Mouse (Mus musculus) C2C12 (cell line): Measurements from ENCODE around the gene Pdcd1lg2. TPM values are rescaled to one million over a fixed set of nuclear protein-coding genes. Genes with fewer than 3 reads are reported as not detected.

ENCODE experiments used
- H3K27me3 ChIP-seq: one replicate; pipeline ENCODE4 v1.6.1; 2011; ENCODE audit not compliant: control insufficient read depth, insufficient read depth, insufficient read length
- H3K36me3 ChIP-seq: one replicate; pipeline ENCODE4 v1.6.1; 2011; ENCODE audit not compliant: control insufficient read depth, insufficient read depth
- H3K4me3 ChIP-seq: one replicate; pipeline ENCODE4 v1.5.1; 2011; ENCODE audit warnings: mild to moderate bottlenecking, control low read depth; ENCODE audit not compliant: poor library complexity, insufficient read depth, severe bottlenecking
- H3K79me2 ChIP-seq: one replicate; pipeline ENCODE4 v1.6.1; 2011; ENCODE audit not compliant: control insufficient read depth, insufficient read depth
- H3K79me3 ChIP-seq: one replicate; pipeline ENCODE4 v1.6.1; 2011; ENCODE audit warnings: low read depth, control low read depth
- H3ac ChIP-seq: one replicate; pipeline ENCODE3; 2011; ENCODE audit warnings: low read depth; ENCODE audit not compliant: control insufficient read depth, insufficient read length
- CEBPB ChIP-seq: IDR thresholded peaks from one replicate; pipeline ENCODE4 v1.6.1; 2011; ENCODE audit warnings: low read depth, mild to moderate bottlenecking, control low read depth, moderate library complexity
- CTCF ChIP-seq: IDR thresholded peaks from one replicate; pipeline ENCODE4 v1.5.1; 2011; ENCODE audit not compliant: control insufficient read depth, insufficient read depth, insufficient read length
- FOSL1 ChIP-seq: IDR thresholded peaks from one replicate; pipeline ENCODE4 v1.8.0; 2011; ENCODE audit warnings: mild to moderate bottlenecking, low read length; ENCODE audit not compliant: poor library complexity, insufficient read depth, severe bottlenecking
- MAX ChIP-seq: IDR thresholded peaks from one replicate; pipeline ENCODE4 v1.6.1; 2011; ENCODE audit warnings: mild to moderate bottlenecking, control low read depth
- MYOD1 ChIP-seq: IDR thresholded peaks from one replicate; pipeline ENCODE4 v1.6.1; 2011; ENCODE audit warnings: low read depth; ENCODE audit not compliant: control insufficient read depth, insufficient read length
- MYOG ChIP-seq: IDR thresholded peaks from one replicate; pipeline ENCODE4 v1.6.1; 2011; ENCODE audit not compliant: control insufficient read depth, insufficient read length; ENCODE audit errors: extremely low read depth
- USF1 ChIP-seq: IDR thresholded peaks from one replicate; pipeline ENCODE4 v1.6.1; 2011; ENCODE audit warnings: low read depth, mild to moderate bottlenecking, control low read depth, moderate library complexity
- polyA plus RNA-seq: library from polyadenylated mRNA; unstranded; fragments of >200 nt; fragmentation: generic; extraction: Trizol; gene quantifications from one replicate; pipeline ENCODE4 v1.2.1, GENCODE M21; 2012; ENCODE audit warnings: missing spikeins

The Pdcd1lg2 gene
- polyA plus RNA-seq, 1 experiment = not detected

DNA sequence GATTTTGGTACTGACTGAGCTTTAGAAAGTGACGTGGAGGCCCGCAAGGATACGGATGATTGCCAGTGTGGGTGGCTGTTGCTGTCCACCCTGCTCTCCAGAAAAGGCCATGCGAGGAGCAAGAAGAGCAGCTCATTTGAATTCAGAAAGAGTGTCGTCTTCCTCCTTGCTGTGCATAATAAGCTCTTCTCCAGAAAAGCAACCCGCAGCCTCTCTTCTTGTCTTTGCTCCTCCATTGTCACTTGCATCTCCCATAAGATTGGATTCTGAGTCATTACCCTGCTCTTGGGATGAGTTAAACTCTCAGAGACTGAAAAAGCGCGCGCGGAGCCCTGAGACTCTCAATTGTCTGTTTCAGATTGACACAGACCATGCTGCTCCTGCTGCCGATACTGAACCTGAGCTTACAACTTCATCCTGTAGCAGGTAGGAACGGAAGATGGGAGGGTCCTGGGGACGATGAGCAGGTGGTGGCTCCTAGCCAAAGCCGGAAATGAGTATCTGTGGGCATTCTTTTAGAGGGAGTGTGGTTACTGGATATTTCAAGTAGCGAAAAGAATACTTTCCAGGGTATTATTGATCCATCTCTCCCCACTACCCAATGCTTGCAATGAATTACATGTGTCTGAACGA is 11.4 kb downstream of the Pdcd1lg2 start:
- no peaks in the 10 kb centered on the region for H3K79me3 ChIP-seq
- TF ChIP-seq CEBPB (no peak), MYOD1 (no peak), MYOG (no peak)

GRCm38 (mm10) chr19:29422796-29423195 is 12.1 kb downstream of the Pdcd1lg2 start:
- Histone ChIP-seq H3K79me3 (no peaks in the 10 kb centered on the region), H3K36me3 (no peaks in the 10 kb centered on the region), H3ac (no peak overlapping the region), H3K27me3 (peaks cover 4% of the 10 kb centered on the region), H3K4me3 (no peak overlapping the region), H3K79me2 (no peaks in the 10 kb centered on the region)
- TF ChIP-seq MYOD1 = no peak

More for the DNA sequence above, 11.4 kb downstream of the Pdcd1lg2 start:
- Histone ChIP-seq H3K4me3 (no peak overlapping the region), H3K36me3 (no peaks in the 10 kb centered on the region), H3K27me3 (peaks cover 4% of the 10 kb centered on the region), H3ac (no peak overlapping the region), H3K79me2 (no peaks in the 10 kb centered on the region)

- no peak overlapping the region for H3K4me3 ChIP-seq
- H3K36me3 ChIP-seq = no peaks in the 10 kb centered on the region
- H3K79me3 ChIP-seq = no peaks in the 10 kb centered on the region
- TF ChIP-seq CEBPB = no peak
- no peak for TF ChIP-seq USF1
- no peak for TF ChIP-seq MYOG
- H3K27me3 ChIP-seq = peaks cover 16% of the 10 kb centered on the region
- H3ac ChIP-seq = no peak overlapping the region
- H3K79me2 ChIP-seq = no peaks in the 10 kb centered on the region
These were observed 19.8 kb downstream of the Pdcd1lg2 start for GRCm38 (mm10) chr19:29430516-29430915.

DNA sequence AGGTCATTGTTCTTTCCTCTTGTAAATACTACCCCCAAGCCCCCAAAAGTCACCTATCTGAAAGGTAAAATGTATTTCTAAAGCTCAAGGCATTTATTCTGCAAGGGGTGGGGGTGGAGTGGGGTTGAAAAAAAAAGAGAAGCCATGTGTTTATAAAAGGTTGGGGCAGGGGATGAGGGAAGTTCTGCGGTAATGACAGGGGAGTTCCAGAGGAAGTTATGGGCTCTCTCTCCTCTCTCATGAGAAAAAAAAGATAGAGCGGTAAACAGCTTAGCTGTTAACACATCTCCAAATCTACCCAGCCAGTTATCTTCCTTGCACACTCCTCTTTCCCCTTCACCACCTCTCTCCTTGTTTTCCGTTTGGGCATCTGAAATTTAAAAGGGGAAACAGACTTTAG is 20.2 kb downstream of the Pdcd1lg2 start:
- H3K4me3 ChIP-seq = no peak overlapping the region
- no peaks in the 10 kb centered on the region for H3K79me2 ChIP-seq
- TF ChIP-seq USF1 (no peak), MAX (no peak), FOSL1 (no peak), CTCF (no peak), CEBPB (no peak), MYOG (no peak), MYOD1 (no peak)
- H3K79me3 ChIP-seq = no peaks in the 10 kb centered on the region
- H3ac ChIP-seq = no peak overlapping the region
- peaks cover 13% of the 10 kb centered on the region for H3K27me3 ChIP-seq
- no peaks in the 10 kb centered on the region for H3K36me3 ChIP-seq

GRCm38 (mm10) chr19:29436793-29437479 is 26.2 kb downstream of the Pdcd1lg2 start:
- peaks cover 15% of the 10 kb centered on the region for H3K27me3 ChIP-seq
- no peaks in the 10 kb centered on the region for H3K79me3 ChIP-seq
- H3K4me3 ChIP-seq = no peak overlapping the region
- no peaks in the 10 kb centered on the region for H3K36me3 ChIP-seq
- H3K79me2 ChIP-seq = no peaks in the 10 kb centered on the region
- TF ChIP-seq CTCF (no peak), MYOD1 (no peak), USF1 (no peak), FOSL1 (no peak), MAX (no peak), MYOG (no peak), CEBPB (no peak)
- H3ac ChIP-seq = no peak overlapping the region

DNA sequence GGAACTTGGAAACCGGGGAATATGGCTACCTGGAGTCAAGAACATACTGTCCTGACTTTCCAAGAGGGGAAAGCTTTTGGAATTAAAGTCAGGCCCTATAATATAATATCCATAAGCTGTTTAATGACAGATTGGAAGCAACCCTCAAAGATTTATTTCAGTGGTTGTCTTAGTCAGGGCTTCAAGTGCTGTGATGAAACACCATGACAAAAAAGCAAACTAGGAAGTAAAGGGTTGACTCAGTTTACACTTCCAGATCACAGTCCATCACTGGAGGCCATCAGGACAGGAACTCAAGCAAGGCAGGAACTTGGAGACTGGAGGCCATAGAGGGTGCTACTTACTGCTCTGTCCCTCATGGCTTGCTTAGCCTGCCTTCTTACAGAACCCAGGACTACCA is 27.1 kb downstream of the Pdcd1lg2 start:
- TF ChIP-seq MAX (no peak), CEBPB (no peak), USF1 (no peak), MYOG (no peak), MYOD1 (no peak), CTCF (no peak), FOSL1 (no peak)
- Histone ChIP-seq H3K27me3 (peaks cover 15% of the 10 kb centered on the region), H3K4me3 (no peak overlapping the region), H3K36me3 (no peaks in the 10 kb centered on the region), H3K79me2 (no peaks in the 10 kb centered on the region), H3K79me3 (no peaks in the 10 kb centered on the region), H3ac (no peak overlapping the region)
